In genomic region chr1:54005860-54006386, GRCm38 (mm10) we compare ENCODE assay signal across 23 mouse cellular contexts.
DNase-seq lines count a peak whose midpoint lies in the region; ATAC-seq and TF ChIP-seq lines count a peak whose summit lies in the region.
"Had no signal": no experiment of that assay in that cellular context is flagged by ENCODE, and none has a peak within 500 bp of the region (broad histone marks: within the 10 kb centered on the region; RNA-seq: fewer than 3 reads in every experiment).

No protein-coding gene starts in this region.

- peak overlapping the region; percentile 13; the same call in 1 of the 2 replicates for H3K27ac ChIP-seq in heart, embryonic 11.5 days (ENCODE audit: low read depth, low read length)
- H3K27ac ChIP-seq in kidney, adult 2 months (ENCODE audit: insufficient read depth, low read depth, low read length), result peak overlapping the region; percentile 23
- no peak overlapping the region for H3K27ac ChIP-seq in lung, embryonic 14.5 days (ENCODE audit: low read depth)
- H3K27ac ChIP-seq in cortical plate, adult 2 months (ENCODE audit: insufficient read depth, low read length), result 0 out of 2 replicates have a peak overlapping the region, but pooled peaks have one; percentile 74
- H3K27ac ChIP-seq: hindbrain, embryonic 14.5 days; midbrain, embryonic 10.5 days; stomach, embryonic 15.5 days had no signal

- H3K36me3 ChIP-seq in heart, embryonic 11.5 days (ENCODE audit: control insufficient read depth, insufficient read depth, low read length), result no peaks in the 10 kb centered on the region
- no peaks in the 10 kb centered on the region for H3K36me3 ChIP-seq in kidney, adult 2 months (ENCODE audit: control insufficient read depth, insufficient read depth, low read length)
- H3K36me3 ChIP-seq in lung, embryonic 14.5 days (ENCODE audit: insufficient read depth), result no peaks in the 10 kb centered on the region
- H3K36me3 ChIP-seq: midbrain, embryonic 10.5 days; stomach, embryonic 15.5 days had no signal

- WGBS in heart, embryonic 11.5 days (ENCODE audit: insufficient replicate concordance), result 16% methylated on average over 5 of the region's 5 CpGs
- WGBS in kidney, adult 2 months, result 42% methylated on average over 5 of the region's 5 CpGs
- 20% methylated on average over 5 of the region's 5 CpGs for WGBS in lung, embryonic 14.5 days

- intact Hi-C loops in heart, postnatal 14 days (cut with DNase I), result no loop called here

- no peaks in the 10 kb centered on the region for H3K27me3 ChIP-seq in heart, embryonic 11.5 days (ENCODE audit: control insufficient read depth, insufficient read depth, low read length)
- no peaks in the 10 kb centered on the region for H3K27me3 ChIP-seq in kidney, adult 2 months (replicated peaks; ENCODE audit: control insufficient read depth, insufficient read depth, low read length)
- H3K27me3 ChIP-seq in lung, embryonic 14.5 days (ENCODE audit: insufficient read depth, low read length), result no peaks in the 10 kb centered on the region
- H3K27me3 ChIP-seq: stomach, embryonic 15.5 days had no signal

- H3K4me2 ChIP-seq in heart, embryonic 11.5 days, result no peak overlapping the region
- H3K4me2 ChIP-seq in lung, embryonic 14.5 days, result no peak overlapping the region
- H3K4me2 ChIP-seq: hindbrain, embryonic 14.5 days; liver, embryonic 11.5 days; stomach, embryonic 15.5 days had no signal

- H3K4me1 ChIP-seq in heart, embryonic 11.5 days (ENCODE audit: control insufficient read depth, insufficient read depth, low read length), result peaks cover 36% of the 10 kb centered on the region
- no peaks in the 10 kb centered on the region for H3K4me1 ChIP-seq in kidney, adult 2 months (ENCODE audit: control insufficient read depth, insufficient read depth, low read length)
- H3K4me1 ChIP-seq in lung, embryonic 14.5 days (ENCODE audit: insufficient read depth), result no peaks in the 10 kb centered on the region
- H3K4me1 ChIP-seq in cortical plate, adult 2 months (ENCODE audit: control insufficient read depth, insufficient read depth, low read length), result peaks cover 15% of the 10 kb centered on the region
- H3K4me1 ChIP-seq: midbrain, embryonic 10.5 days; stomach, embryonic 15.5 days had no signal

- H3K4me3 ChIP-seq in heart, embryonic 11.5 days (ENCODE audit: low read depth, low read length), result no peak overlapping the region
- no peak overlapping the region for H3K4me3 ChIP-seq in kidney, adult 2 months (ENCODE audit: insufficient read depth, low read depth, low read length)
- H3K4me3 ChIP-seq in lung, embryonic 14.5 days (ENCODE audit: low read depth, low read length), result no peak overlapping the region
- H3K4me3 ChIP-seq in cortical plate, adult 2 months (ENCODE audit: insufficient read depth, low read length), result no peak overlapping the region
- H3K4me3 ChIP-seq: erythroblast, embryonic 14.5 days; midbrain, embryonic 10.5 days; stomach, embryonic 15.5 days had no signal

- no peak for TF ChIP-seq POLR2A in kidney, adult 2 months (IDR thresholded peaks at IDR 0.05; ENCODE audit: low read depth, low read length)
- no peak for TF ChIP-seq POLR2A in cortical plate, adult 2 months (IDR thresholded peaks at IDR 0.05; ENCODE audit: extremely low read depth, insufficient read depth, low read length)

- no peak for TF ChIP-seq CTCF in kidney, adult 2 months (conservative IDR thresholded peaks at IDR 0.05; ENCODE audit: insufficient read depth, insufficient read length, low read depth, low read length)
- no peak for TF ChIP-seq CTCF in lung, embryonic 14.5 days (IDR thresholded peaks at IDR 0.05; ENCODE audit: low read depth)
- TF ChIP-seq CTCF in cortical plate, adult 2 months (IDR thresholded peaks at IDR 0.05; ENCODE audit: extremely low read depth, insufficient read depth, low read length), result no peak

- H3K9me3 ChIP-seq in heart, embryonic 11.5 days (replicated peaks; ENCODE audit: control insufficient read depth, low read length), result no peaks in the 10 kb centered on the region
- H3K9me3 ChIP-seq in lung, embryonic 14.5 days (ENCODE audit: low read depth, low read length), result no peaks in the 10 kb centered on the region
- H3K9me3 ChIP-seq: midbrain, embryonic 10.5 days; stomach, embryonic 15.5 days had no signal

- no peak for DNase-seq in heart, postnatal 14 days
- DNase-seq in kidney, adult 2 months, result peak; percentile 3
- no peak for DNase-seq in kidney, adult 9 months
- DNase-seq in lung, embryonic 14.5 days, result peak; percentile 36
- DNase-seq in lung, postnatal 25 days (ENCODE audit: low spot score), result no peak
- DNase-seq in retina, embryonic 14.5 days (ENCODE audit: low spot score), result no peak
- DNase-seq: adrenal gland, postnatal 36 days; B cell, adult 2 months; cerebellum, adult 8-10 months; kidney, postnatal 10 days; left cerebral cortex, postnatal 4 days; lung, postnatal 4 days; retina, postnatal 1 day; thymus, adult 18-20 months; thymus, postnatal 4 days had no signal

- 0 out of 2 replicates have a peak, but pooled peaks have one; percentile 35 for ATAC-seq in heart, embryonic 11.5 days (replicated peaks; ENCODE audit: insufficient number of reproducible peaks, low FRiP score, low TSS enrichment)
- peak; percentile 28; the same call in 1 of the 2 replicates for ATAC-seq in lung, embryonic 14.5 days (ENCODE audit: insufficient read depth)
- ATAC-seq: forebrain, embryonic 14.5 days had no signal

- no peak overlapping the region for H3K9ac ChIP-seq in heart, embryonic 11.5 days (ENCODE audit: low read depth, low read length)
- H3K9ac ChIP-seq in lung, embryonic 14.5 days, result no peak overlapping the region
- H3K9ac ChIP-seq: hindbrain, embryonic 14.5 days; stomach, embryonic 15.5 days had no signal

Comparison
In these comparisons a context has a peak if more than half of its experiments do, and no peak if none do; other contexts are left out.
1. DNase-seq: peak in kidney, adult 2 months (single experiment) and lung, embryonic 14.5 days (single experiment); none in heart, postnatal 14 days (0 of 2), kidney, adult 9 months (single experiment), lung, postnatal 25 days (single experiment) and retina, embryonic 14.5 days (single experiment).